Mouse (Mus musculus) myocyte (in vitro differentiated cells): ENCODE results near the gene Bcr. TPM values are rescaled to one million over a fixed set of nuclear protein-coding genes. Genes with fewer than 3 reads are reported as not detected.

Source experiments
- H3K27me3 ChIP-seq: one replicate; pipeline ENCODE4 v1.6.1; 2011; ENCODE audit not compliant: control insufficient read depth, insufficient read depth, insufficient read length
- H3K36me3 ChIP-seq: one replicate; pipeline ENCODE4 v1.6.1; 2011; ENCODE audit not compliant: control insufficient read depth, insufficient read depth
- H3K4me2 ChIP-seq: one replicate; pipeline ENCODE4 v1.6.1; 2011; ENCODE audit warnings: low read depth, control low read depth
- H3K4me3 ChIP-seq: one replicate; pipeline ENCODE4 v1.5.1; 2011; ENCODE audit warnings: mild to moderate bottlenecking, control low read depth, moderate library complexity
- H3K79me2 ChIP-seq: one replicate; pipeline ENCODE4 v1.6.1; 2011; ENCODE audit not compliant: control insufficient read depth, insufficient read depth
- H3ac ChIP-seq: one replicate; pipeline ENCODE4 v1.6.1; 2011; ENCODE audit not compliant: control insufficient read depth, insufficient read length
- CEBPB ChIP-seq: IDR thresholded peaks from 2 replicates; pipeline ENCODE4 v1.6.1; 2011; ENCODE audit warnings: mild to moderate bottlenecking, moderate library complexity; ENCODE audit not compliant: poor library complexity, insufficient read depth, severe bottlenecking
- E2F4 ChIP-seq: IDR thresholded peaks from one replicate; pipeline ENCODE4 v1.6.1; 2011; ENCODE audit warnings: mild to moderate bottlenecking, control low read depth, moderate library complexity; ENCODE audit not compliant: insufficient read depth
- MAX ChIP-seq: IDR thresholded peaks from one replicate; pipeline ENCODE4 v1.6.1; 2011; ENCODE audit warnings: low read depth, mild to moderate bottlenecking, control low read depth
- MYOD1 ChIP-seq, 3 experiments: IDR thresholded peaks; one replicate each; pipeline ENCODE4 v1.6.1; 2011; ENCODE audit warnings: control low read depth in 2 of 3, low read depth in 2 of 3, mild to moderate bottlenecking in 2 of 3, moderate library complexity in 1 of 3; ENCODE audit not compliant: insufficient read length in 2 of 3, control insufficient read depth in 1 of 3
- MYOG ChIP-seq, 3 experiments: IDR thresholded peaks; one replicate each; pipeline ENCODE4 v1.6.1; 2011; ENCODE audit warnings: control low read depth in 2 of 3, low read depth in 2 of 3, mild to moderate bottlenecking in 2 of 3; ENCODE audit not compliant: insufficient read length in 2 of 3, control insufficient read depth in 1 of 3, insufficient read depth in 1 of 3
- POLR2A ChIP-seq: IDR thresholded peaks from one replicate; pipeline ENCODE4 v1.6.1; 2011; ENCODE audit warnings: low read depth, mild to moderate bottlenecking, control low read depth, moderate library complexity; ENCODE audit not compliant: insufficient read length
- POLR2AphosphoS2 ChIP-seq: IDR thresholded peaks from one replicate; pipeline ENCODE4 v1.6.1; 2011; ENCODE audit warnings: low read depth, control low read depth; ENCODE audit not compliant: insufficient read length
- REST ChIP-seq: IDR thresholded peaks from one replicate; pipeline ENCODE4 v1.6.1; 2011; ENCODE audit warnings: mild to moderate bottlenecking, control low read depth, moderate library complexity; ENCODE audit not compliant: insufficient read depth, insufficient read length
- SRF ChIP-seq: IDR thresholded peaks from one replicate; pipeline ENCODE4 v1.6.1; 2011; ENCODE audit warnings: low read depth; ENCODE audit not compliant: control insufficient read depth, insufficient read length
- TCF12 ChIP-seq: IDR thresholded peaks from one replicate; pipeline ENCODE4 v1.6.1; 2011; ENCODE audit warnings: mild to moderate bottlenecking, control low read depth; ENCODE audit not compliant: poor library complexity, insufficient read depth, severe bottlenecking
- TCF3 ChIP-seq: IDR thresholded peaks from one replicate; pipeline ENCODE4 v1.6.1; 2011; ENCODE audit warnings: low read depth, control low read depth; ENCODE audit not compliant: insufficient read length
- USF1 ChIP-seq: IDR thresholded peaks from one replicate; pipeline ENCODE4 v1.6.1; 2011; ENCODE audit warnings: low read depth, mild to moderate bottlenecking, control low read depth, moderate library complexity
- polyA plus RNA-seq: library from polyadenylated mRNA; unstranded; fragments of >200 nt; fragmentation: generic; extraction: Trizol; gene quantifications from one replicate; pipeline ENCODE4 v1.2.1, GENCODE M21; 2012; ENCODE audit warnings: missing spikeins

The Bcr gene
- polyA plus RNA-seq, 1 experiment = 16.8 TPM

GRCm38 (mm10) chr10:75067446-75067845, 7.1 kb downstream of the Bcr start:
- H3K4me2 ChIP-seq = no peak overlapping the region
- no peak overlapping the region for H3K4me3 ChIP-seq
- no peak overlapping the region for H3ac ChIP-seq
- TF ChIP-seq POLR2A = no peak
- no peak for TF ChIP-seq CEBPB
- TF ChIP-seq SRF = no peak
- no peak for TF ChIP-seq POLR2AphosphoS2
- no peak for TF ChIP-seq E2F4
- TF ChIP-seq MAX = no peak
- no peak for TF ChIP-seq MYOD1 (IDR thresholded peaks at IDR 0.05; ENCODE audit: control insufficient read depth in 1 of 3, insufficient read length in 2 of 3, low read depth in 2 of 3)
- TF ChIP-seq TCF12 = no peak
- TF ChIP-seq MYOG (IDR thresholded peaks at IDR 0.05; ENCODE audit: control insufficient read depth in 1 of 3, insufficient read depth in 1 of 3, insufficient read length in 2 of 3, low read depth in 2 of 3) = no peak
- no peak for TF ChIP-seq USF1
- no peak for TF ChIP-seq REST
- TF ChIP-seq TCF3 = no peak
- peaks cover 69% of the 10 kb centered on the region for H3K79me2 ChIP-seq
- H3K36me3 ChIP-seq = no peaks in the 10 kb centered on the region
- no peaks in the 10 kb centered on the region for H3K27me3 ChIP-seq

- Histone ChIP-seq H3K4me3 (no peak overlapping the region), H3K27me3 (no peaks in the 10 kb centered on the region), H3K4me2 (no peak overlapping the region), H3K36me3 (no peaks in the 10 kb centered on the region), H3K79me2 (peaks cover 70% of the 10 kb centered on the region), H3ac (no peak overlapping the region)
- TF ChIP-seq E2F4 (no peak), CEBPB (no peak), TCF12 (no peak), USF1 (no peak), TCF3 (no peak), MYOD1 (IDR thresholded peaks at IDR 0.05; ENCODE audit: control insufficient read depth in 1 of 3, insufficient read length in 2 of 3, low read depth in 2 of 3) (no peak), POLR2A (no peak), MYOG (IDR thresholded peaks at IDR 0.05; ENCODE audit: control insufficient read depth in 1 of 3, insufficient read depth in 1 of 3, insufficient read length in 2 of 3, low read depth in 2 of 3) (no peak), POLR2AphosphoS2 (no peak), SRF (no peak), REST (no peak), MAX (no peak)
Observed at GRCm38 (mm10) chr10:75068086-75068485, 7.7 kb downstream of the Bcr start.

- Histone ChIP-seq H3K4me3 (no peak overlapping the region), H3K4me2 (peak overlapping the region; percentile 25), H3K27me3 (no peaks in the 10 kb centered on the region), H3ac (no peak overlapping the region), H3K36me3 (no peaks in the 10 kb centered on the region), H3K79me2 (peaks cover 69% of the 10 kb centered on the region)
- TF ChIP-seq MAX = no peak
- TF ChIP-seq MYOD1 (IDR thresholded peaks at IDR 0.05; ENCODE audit: control insufficient read depth in 1 of 3, insufficient read length in 2 of 3, low read depth in 2 of 3) = peak in 1 of 3 experiments; percentile 28
Observed at GRCm38 (mm10) chr10:75068624-75069328, 8.4 kb downstream of the Bcr start.

GRCm38 (mm10) chr10:75070281-75070976, 10.0 kb downstream of the Bcr start:
- Histone ChIP-seq H3K4me2 (peak overlapping the region; percentile 42), H3K36me3 (no peaks in the 10 kb centered on the region), H3K79me2 (peaks cover 60% of the 10 kb centered on the region), H3K4me3 (no peak overlapping the region), H3ac (no peak overlapping the region), H3K27me3 (no peaks in the 10 kb centered on the region)
- TF ChIP-seq POLR2A (no peak), TCF12 (no peak), MYOD1 (IDR thresholded peaks at IDR 0.05; ENCODE audit: control insufficient read depth in 1 of 3, insufficient read length in 2 of 3, low read depth in 2 of 3) (no peak), TCF3 (no peak), CEBPB (no peak), MAX (no peak), SRF (no peak), MYOG (IDR thresholded peaks at IDR 0.05; ENCODE audit: control insufficient read depth in 1 of 3, insufficient read depth in 1 of 3, insufficient read length in 2 of 3, low read depth in 2 of 3) (no peak), REST (no peak), USF1 (no peak), POLR2AphosphoS2 (no peak), E2F4 (no peak)

GRCm38 (mm10) chr10:75075665-75076064, 15.3 kb downstream of the Bcr start:
- no peaks in the 10 kb centered on the region for H3K36me3 ChIP-seq
- no peak overlapping the region for H3K4me2 ChIP-seq
- TF ChIP-seq MYOD1 (IDR thresholded peaks at IDR 0.05; ENCODE audit: control insufficient read depth in 1 of 3, insufficient read length in 2 of 3, low read depth in 2 of 3) (no peak), SRF (no peak), REST (no peak), MYOG (IDR thresholded peaks at IDR 0.05; ENCODE audit: control insufficient read depth in 1 of 3, insufficient read depth in 1 of 3, insufficient read length in 2 of 3, low read depth in 2 of 3) (no peak), E2F4 (no peak), TCF3 (no peak), POLR2A (no peak), POLR2AphosphoS2 (no peak), TCF12 (no peak), MAX (no peak), USF1 (no peak)
- no peaks in the 10 kb centered on the region for H3K27me3 ChIP-seq
- H3K79me2 ChIP-seq = peaks cover 64% of the 10 kb centered on the region
- no peak overlapping the region for H3K4me3 ChIP-seq
- H3ac ChIP-seq = no peak overlapping the region
